Mouse (Mus musculus): ENCODE measurements around the gene Txndc9. TPM values are rescaled to one million over a fixed set of nuclear protein-coding genes. Genes with fewer than 3 reads are reported as not detected.

Txndc9 gene
- polyA plus RNA-seq, 1 experiment from 2014 or later = 52.9 TPM

GRCm38 (mm10) chr1:38011647-38012046 is 14.0 kb upstream of the Txndc9 start:
- Histone ChIP-seq H3K9me3 (replicated peaks; ENCODE audit: control insufficient read depth, low read length) (no peaks in the 10 kb centered on the region), H3K9ac (ENCODE audit: low read depth, low read length) (peak overlapping the region; percentile 15), H3K27me3 (ENCODE audit: control insufficient read depth, insufficient read depth, low read depth, low read length) (no peaks in the 10 kb centered on the region), H3K4me1 (ENCODE audit: control insufficient read depth, low read depth, low read length) (peaks cover 68% of the 10 kb centered on the region), H3K4me3 (ENCODE audit: low read depth, low read length) (peak overlapping the region; percentile 1; the same call in 1 of the 2 replicates), H3K36me3 (ENCODE audit: control insufficient read depth, insufficient read depth) (no peaks in the 10 kb centered on the region), H3K27ac (ENCODE audit: low read length) (peak overlapping the region; percentile 94), H3K4me2 (ENCODE audit: low read depth, low read length) (peak overlapping the region; percentile 58)
- WGBS (ENCODE audit: insufficient replicate concordance) = 19% methylated on average over 6 of the region's 6 CpGs
- peak; percentile 94 for ATAC-seq (ENCODE audit: low read depth)

GRCm38 (mm10) chr1:38006741-38007140 is 9.0 kb upstream of the Txndc9 start:
- Histone ChIP-seq H3K27me3 (ENCODE audit: control insufficient read depth, insufficient read depth, low read depth, low read length) (no peaks in the 10 kb centered on the region), H3K36me3 (ENCODE audit: control insufficient read depth, insufficient read depth) (no peaks in the 10 kb centered on the region), H3K4me1 (ENCODE audit: control insufficient read depth, low read depth, low read length) (peaks cover 42% of the 10 kb centered on the region), H3K4me2 (ENCODE audit: low read depth, low read length) (no peak overlapping the region), H3K9me3 (replicated peaks; ENCODE audit: control insufficient read depth, low read length) (no peaks in the 10 kb centered on the region), H3K4me3 (ENCODE audit: low read depth, low read length) (no peak overlapping the region), H3K27ac (ENCODE audit: low read length) (no peak overlapping the region), H3K9ac (ENCODE audit: low read depth, low read length) (no peak overlapping the region)
- 58% methylated on average over 3 of the region's 3 CpGs for WGBS (ENCODE audit: insufficient replicate concordance)
- no peak for ATAC-seq (ENCODE audit: low read depth)

GRCm38 (mm10) chr1:38003046-38003445 is 5.4 kb upstream of the Txndc9 start:
- ATAC-seq (ENCODE audit: low read depth) = no peak
- Histone ChIP-seq H3K27ac (ENCODE audit: low read length) (no peak overlapping the region), H3K4me1 (ENCODE audit: control insufficient read depth, low read depth, low read length) (peaks cover 29% of the 10 kb centered on the region), H3K9ac (ENCODE audit: low read depth, low read length) (no peak overlapping the region), H3K27me3 (ENCODE audit: control insufficient read depth, insufficient read depth, low read depth, low read length) (no peaks in the 10 kb centered on the region), H3K36me3 (ENCODE audit: control insufficient read depth, insufficient read depth) (no peaks in the 10 kb centered on the region), H3K4me3 (ENCODE audit: low read depth, low read length) (no peak overlapping the region), H3K9me3 (replicated peaks; ENCODE audit: control insufficient read depth, low read length) (no peaks in the 10 kb centered on the region), H3K4me2 (ENCODE audit: low read depth, low read length) (no peak overlapping the region)
- WGBS (ENCODE audit: insufficient replicate concordance) = 50% methylated on average over 3 of the region's 3 CpGs

- no peaks in the 10 kb centered on the region for H3K9me3 ChIP-seq (replicated peaks; ENCODE audit: control insufficient read depth, low read length)
Measured at GRCm38 (mm10) chr1:38001956-38002355, 4.3 kb upstream of the Txndc9 start.

GRCm38 (mm10) chr1:38000844-38001243 is 3.2 kb upstream of the Txndc9 start:
- no peak for ATAC-seq (ENCODE audit: low read depth)
- no peaks in the 10 kb centered on the region for H3K27me3 ChIP-seq (ENCODE audit: control insufficient read depth, insufficient read depth, low read depth, low read length)
- peak overlapping the region; percentile 46 for H3K4me2 ChIP-seq (ENCODE audit: low read depth, low read length)
- H3K36me3 ChIP-seq (ENCODE audit: control insufficient read depth, insufficient read depth) = no peaks in the 10 kb centered on the region
- no peak overlapping the region for H3K9ac ChIP-seq (ENCODE audit: low read depth, low read length)
- WGBS (ENCODE audit: insufficient replicate concordance) = 40% methylated on average over 8 of the region's 8 CpGs
- H3K4me1 ChIP-seq (ENCODE audit: control insufficient read depth, low read depth, low read length) = peaks cover 22% of the 10 kb centered on the region
- no peak overlapping the region for H3K27ac ChIP-seq (ENCODE audit: low read length)
- H3K9me3 ChIP-seq (replicated peaks; ENCODE audit: control insufficient read depth, low read length) = no peaks in the 10 kb centered on the region
- 0 out of 2 replicates have a peak overlapping the region, but pooled peaks have one; percentile 29 for H3K4me3 ChIP-seq (ENCODE audit: low read depth, low read length)

More at GRCm38 (mm10) chr1:38001956-38002355, 4.3 kb upstream of the Txndc9 start:
- H3K9ac ChIP-seq (ENCODE audit: low read depth, low read length) = no peak overlapping the region
- H3K27ac ChIP-seq (ENCODE audit: low read length) = no peak overlapping the region
- no peak overlapping the region for H3K4me2 ChIP-seq (ENCODE audit: low read depth, low read length)
- H3K4me1 ChIP-seq (ENCODE audit: control insufficient read depth, low read depth, low read length) = peaks cover 22% of the 10 kb centered on the region
- no peak overlapping the region for H3K4me3 ChIP-seq (ENCODE audit: low read depth, low read length)
- no peaks in the 10 kb centered on the region for H3K27me3 ChIP-seq (ENCODE audit: control insufficient read depth, insufficient read depth, low read depth, low read length)
- WGBS (ENCODE audit: insufficient replicate concordance) = 83% methylated on average over 9 of the region's 9 CpGs
- no peak for ATAC-seq (ENCODE audit: low read depth)
- no peaks in the 10 kb centered on the region for H3K36me3 ChIP-seq (ENCODE audit: control insufficient read depth, insufficient read depth)

GRCm38 (mm10) chr1:37999552-37999951 is 1.9 kb upstream of the Txndc9 start:
- WGBS (ENCODE audit: insufficient replicate concordance) = 15% methylated on average over 3 of the region's 3 CpGs
- peaks cover 23% of the 10 kb centered on the region for H3K4me1 ChIP-seq (ENCODE audit: control insufficient read depth, low read depth, low read length)
- peaks cover 9% of the 10 kb centered on the region for H3K36me3 ChIP-seq (ENCODE audit: control insufficient read depth, insufficient read depth)
- peak overlapping the region; percentile 95 for H3K9ac ChIP-seq (ENCODE audit: low read depth, low read length)
- peak overlapping the region; percentile 94 for H3K4me2 ChIP-seq (ENCODE audit: low read depth, low read length)
- peak overlapping the region; percentile 95 for H3K27ac ChIP-seq (ENCODE audit: low read length)
- peak overlapping the region; percentile 94 for H3K4me3 ChIP-seq (ENCODE audit: low read depth, low read length)
- no peak for ATAC-seq (ENCODE audit: low read depth)
- H3K27me3 ChIP-seq (ENCODE audit: control insufficient read depth, insufficient read depth, low read depth, low read length) = no peaks in the 10 kb centered on the region
- H3K9me3 ChIP-seq (replicated peaks; ENCODE audit: control insufficient read depth, low read length) = no peaks in the 10 kb centered on the region

GRCm38 (mm10) chr1:37998371-37999199 is 892 bp upstream of the Txndc9 start:
- 2% methylated on average over 42 of the region's 47 CpGs for WGBS (ENCODE audit: insufficient replicate concordance)
- Histone ChIP-seq H3K9ac (ENCODE audit: low read depth, low read length) (peak overlapping the region; percentile 95), H3K4me1 (ENCODE audit: control insufficient read depth, low read depth, low read length) (peaks cover 23% of the 10 kb centered on the region), H3K27ac (ENCODE audit: low read length) (peak overlapping the region; percentile 95), H3K36me3 (ENCODE audit: control insufficient read depth, insufficient read depth) (peaks cover 18% of the 10 kb centered on the region), H3K4me3 (ENCODE audit: low read depth, low read length) (peak overlapping the region; percentile 94), H3K9me3 (replicated peaks; ENCODE audit: control insufficient read depth, low read length) (no peaks in the 10 kb centered on the region), H3K4me2 (ENCODE audit: low read depth, low read length) (peak overlapping the region; percentile 94), H3K27me3 (ENCODE audit: control insufficient read depth, insufficient read depth, low read depth, low read length) (no peaks in the 10 kb centered on the region)
- peak; percentile 57 for ATAC-seq (ENCODE audit: low read depth)

- peak overlapping the region; percentile 95 for H3K27ac ChIP-seq (ENCODE audit: low read length)
Measured at GRCm38 (mm10) chr1:37996877-37997484, 712 bp downstream of the Txndc9 start.

GRCm38 (mm10) chr1:37996226-37996625 is 1.5 kb downstream of the Txndc9 start:
- peak overlapping the region; percentile 57 for H3K4me2 ChIP-seq (ENCODE audit: low read depth, low read length)
- H3K27ac ChIP-seq (ENCODE audit: low read length) = peak overlapping the region; percentile 93
- ATAC-seq (ENCODE audit: low read depth) = no peak
- H3K9ac ChIP-seq (ENCODE audit: low read depth, low read length) = peak overlapping the region; percentile 81
- H3K4me1 ChIP-seq (ENCODE audit: control insufficient read depth, low read depth, low read length) = peaks cover 16% of the 10 kb centered on the region
- 16% methylated on average over 3 of the region's 3 CpGs for WGBS (ENCODE audit: insufficient replicate concordance)
- peak overlapping the region; percentile 94 for H3K4me3 ChIP-seq (ENCODE audit: low read depth, low read length)
- H3K27me3 ChIP-seq (ENCODE audit: control insufficient read depth, insufficient read depth, low read depth, low read length) = no peaks in the 10 kb centered on the region
- no peaks in the 10 kb centered on the region for H3K9me3 ChIP-seq (replicated peaks; ENCODE audit: control insufficient read depth, low read length)
- H3K36me3 ChIP-seq (ENCODE audit: control insufficient read depth, insufficient read depth) = peaks cover 36% of the 10 kb centered on the region

More at GRCm38 (mm10) chr1:37996877-37997484, 712 bp downstream of the Txndc9 start:
- H3K36me3 ChIP-seq (ENCODE audit: control insufficient read depth, insufficient read depth) = peaks cover 30% of the 10 kb centered on the region
- H3K4me1 ChIP-seq (ENCODE audit: control insufficient read depth, low read depth, low read length) = peaks cover 21% of the 10 kb centered on the region
- H3K9me3 ChIP-seq (replicated peaks; ENCODE audit: control insufficient read depth, low read length) = no peaks in the 10 kb centered on the region
- H3K27me3 ChIP-seq (ENCODE audit: control insufficient read depth, insufficient read depth, low read depth, low read length) = no peaks in the 10 kb centered on the region
- peak overlapping the region; percentile 94 for H3K4me2 ChIP-seq (ENCODE audit: low read depth, low read length)
- peak overlapping the region; percentile 95 for H3K9ac ChIP-seq (ENCODE audit: low read depth, low read length)
- H3K4me3 ChIP-seq (ENCODE audit: low read depth, low read length) = peak overlapping the region; percentile 94
- WGBS (ENCODE audit: insufficient replicate concordance) = under 1% methylated on average over 42 of the region's 42 CpGs
- peak; percentile 89 for ATAC-seq (ENCODE audit: low read depth)

All from liver, embryonic 16.5 days (tissue).